Mouse (Mus musculus) R1 (cell line): ENCODE data around the gene Gm20388.

Experiments
- DNase-seq: peaks from one replicate; pipeline ENCODE4 v3.0.0-alpha.2; 2018; ENCODE audit warnings: low read depth, low spot score

Gm20388 gene

GRCm38 (mm10) chr8:120758005-120758404 lies 847.4 kb downstream of the Gm20388 start:
- no peak for DNase-seq

- DNase-seq = no peak
Measured at GRCm38 (mm10) chr8:120759847-120760246, 849.2 kb downstream of the Gm20388 start.

GRCm38 (mm10) chr8:120760341-120761215 lies 849.9 kb downstream of the Gm20388 start:
- DNase-seq = no peak

GRCm38 (mm10) chr8:120763267-120763666 lies 852.6 kb downstream of the Gm20388 start:
- no peak for DNase-seq

GRCm38 (mm10) chr8:120764638-120765037 lies 854.0 kb downstream of the Gm20388 start:
- DNase-seq = no peak

GRCm38 (mm10) chr8:120766622-120767021 lies 856.0 kb downstream of the Gm20388 start:
- DNase-seq = no peak

GRCm38 (mm10) chr8:120768454-120769218 lies 858.0 kb downstream of the Gm20388 start:
- DNase-seq = no peak

- DNase-seq = no peak
Measured at GRCm38 (mm10) chr8:120777184-120777583, 866.5 kb downstream of the Gm20388 start.

- no peak for DNase-seq
Measured at GRCm38 (mm10) chr8:120777732-120778131, 867.1 kb downstream of the Gm20388 start.

GRCm38 (mm10) chr8:120779106-120779505 lies 868.5 kb downstream of the Gm20388 start:
- DNase-seq = no peak

- DNase-seq = no peak
Measured at GRCm38 (mm10) chr8:120783781-120784180, 873.1 kb downstream of the Gm20388 start.

GRCm38 (mm10) chr8:120786753-120787152 lies 876.1 kb downstream of the Gm20388 start:
- DNase-seq = no peak

- DNase-seq = no peak
Measured at GRCm38 (mm10) chr8:120787631-120788030, 877.0 kb downstream of the Gm20388 start.

GRCm38 (mm10) chr8:120792710-120793109 lies 882.1 kb downstream of the Gm20388 start:
- no peak for DNase-seq

GRCm38 (mm10) chr8:120795944-120796635 lies 885.4 kb downstream of the Gm20388 start:
- DNase-seq = peak; percentile 77

GRCm38 (mm10) chr8:120797019-120797727 lies 886.5 kb downstream of the Gm20388 start:
- DNase-seq = no peak

GRCm38 (mm10) chr8:120800308-120800865 lies 889.7 kb downstream of the Gm20388 start:
- peak; percentile 54 for DNase-seq

- DNase-seq = peak; percentile 86
Measured at GRCm38 (mm10) chr8:120803661-120804375, 893.2 kb downstream of the Gm20388 start.

- DNase-seq = peak; percentile 14
Measured at GRCm38 (mm10) chr8:120804741-120805140, 894.1 kb downstream of the Gm20388 start.

- DNase-seq = no peak
Measured at GRCm38 (mm10) chr8:120806780-120807264, 896.2 kb downstream of the Gm20388 start.
